Mouse (Mus musculus): ENCODE data around the gene Cgnl1. TPM values are rescaled to one million over a fixed set of nuclear protein-coding genes. Genes with fewer than 3 reads are reported as not detected.

Gene Cgnl1
- polyA plus RNA-seq (2012; rRNA removed) = 9.4 and 10.4 TPM in 2 replicates

- no peak for DNase-seq (ENCODE audit: extremely low spot score in 1 of 2, low spot score in 1 of 2)
Observed at GRCm38 (mm10) chr9:71770991-71771767, at the start of gene Cgnl1. Cgnl1 (minus strand) TSS chr9:71771602.

GRCm38 (mm10) chr9:71818453-71818852 lies 47.1 kb upstream of the Cgnl1 start:
- DNase-seq (ENCODE audit: extremely low spot score in 1 of 2, low spot score in 1 of 2) = peak; percentile 61 to 73

DNA sequence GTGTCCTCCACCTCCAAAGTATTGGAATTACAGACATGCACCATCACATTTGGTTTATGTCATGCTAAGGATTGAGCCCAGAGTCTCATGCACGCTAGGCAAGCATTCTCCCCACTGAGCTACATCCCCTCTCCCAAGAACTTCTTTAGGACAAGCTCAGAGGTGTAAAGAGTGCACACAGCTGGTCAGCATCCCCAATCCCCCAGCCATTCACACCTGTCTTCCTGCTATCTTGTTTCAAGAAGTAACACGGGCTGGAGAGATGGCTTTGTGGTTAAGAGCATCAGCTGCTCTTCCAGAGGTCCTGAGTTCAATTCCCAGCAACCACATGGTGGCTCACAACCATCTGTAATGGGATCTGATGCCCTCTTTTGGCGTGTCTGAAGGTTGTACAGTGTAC lies 44.7 kb upstream of the Cgnl1 start:
- DNase-seq (ENCODE audit: extremely low spot score in 1 of 2, low spot score in 1 of 2) = no peak

GRCm38 (mm10) chr9:71813565-71813964 lies 42.2 kb upstream of the Cgnl1 start:
- DNase-seq (ENCODE audit: extremely low spot score in 1 of 2, low spot score in 1 of 2) = no peak

GRCm38 (mm10) chr9:71812914-71813313 lies 41.5 kb upstream of the Cgnl1 start:
- DNase-seq (ENCODE audit: extremely low spot score in 1 of 2, low spot score in 1 of 2) = no peak

- DNase-seq (ENCODE audit: extremely low spot score in 1 of 2, low spot score in 1 of 2) = no peak
Observed at GRCm38 (mm10) chr9:71812402-71812801, 41.0 kb upstream of the Cgnl1 start.

DNA sequence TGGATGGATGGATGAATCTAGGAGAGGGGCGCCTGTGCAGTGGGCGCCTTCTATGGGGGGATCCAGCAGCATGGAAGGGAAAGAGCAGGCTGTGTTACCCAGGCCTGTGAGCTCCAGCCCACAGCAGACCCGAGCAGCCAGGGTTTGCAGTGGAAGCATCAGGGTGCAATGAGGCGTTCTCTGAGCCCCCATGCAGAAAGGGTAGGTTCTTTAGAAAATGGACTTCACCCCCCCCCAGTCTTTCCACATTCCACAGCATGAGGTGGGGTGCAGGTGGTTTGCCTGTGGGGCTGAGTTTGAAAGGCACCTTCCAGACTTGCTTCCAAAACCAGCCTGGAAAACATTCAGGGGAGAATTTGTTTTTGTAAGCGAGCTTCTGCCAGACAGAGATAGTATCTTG lies 40.0 kb upstream of the Cgnl1 start:
- no peak for DNase-seq (ENCODE audit: extremely low spot score in 1 of 2, low spot score in 1 of 2)

DNA sequence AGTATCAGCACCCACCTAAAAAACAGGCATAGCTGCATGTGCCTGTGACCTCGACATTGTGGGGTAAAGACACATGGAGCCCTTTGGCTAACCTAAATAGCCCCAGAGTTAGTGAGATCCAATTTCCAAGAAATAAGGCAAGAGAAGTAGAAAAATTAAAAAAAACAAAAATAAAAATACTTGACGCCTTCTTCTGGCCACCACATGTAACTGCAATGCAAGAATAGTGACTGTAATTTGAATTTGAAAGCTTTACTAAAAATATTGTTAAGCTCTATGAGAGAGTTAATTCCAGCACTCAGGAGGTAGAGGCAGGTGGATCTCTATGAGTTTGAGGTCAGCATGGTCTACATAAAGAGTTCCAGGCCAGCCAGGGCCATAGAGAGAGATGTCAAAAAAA lies 39.3 kb upstream of the Cgnl1 start:
- no peak for DNase-seq (ENCODE audit: extremely low spot score in 1 of 2, low spot score in 1 of 2)

GRCm38 (mm10) chr9:71808640-71809254 lies 37.3 kb upstream of the Cgnl1 start:
- peak in 1 of 2 experiments; percentile 35 for DNase-seq (ENCODE audit: extremely low spot score in 1 of 2, low spot score in 1 of 2)

DNA sequence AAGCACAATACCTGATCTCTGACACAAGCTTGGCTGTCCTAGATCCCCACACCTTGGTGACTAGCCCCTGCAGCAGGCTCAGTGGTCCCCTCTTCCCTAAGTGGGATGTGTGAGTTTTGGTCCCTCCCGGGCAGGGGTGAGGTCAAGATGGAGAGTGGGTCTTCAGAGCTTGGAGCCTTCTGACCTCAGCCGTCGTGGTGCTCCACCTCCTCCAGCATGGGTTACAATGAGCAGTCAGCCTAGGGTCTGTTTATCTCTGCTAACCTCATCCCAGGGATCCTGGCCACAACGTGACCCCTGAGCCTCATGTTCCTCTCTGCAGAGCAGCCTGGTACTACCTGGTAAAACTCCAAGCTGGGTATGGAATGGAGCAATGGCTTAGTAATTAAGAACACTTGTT lies 36.4 kb upstream of the Cgnl1 start:
- DNase-seq (ENCODE audit: extremely low spot score in 1 of 2, low spot score in 1 of 2) = no peak

GRCm38 (mm10) chr9:71806422-71806805 lies 35.0 kb upstream of the Cgnl1 start:
- DNase-seq (ENCODE audit: extremely low spot score in 1 of 2, low spot score in 1 of 2) = peak; percentile 38 to 87

GRCm38 (mm10) chr9:71805646-71806421 lies 34.4 kb upstream of the Cgnl1 start:
- DNase-seq (ENCODE audit: extremely low spot score in 1 of 2, low spot score in 1 of 2) = no peak

GRCm38 (mm10) chr9:71804116-71804515 lies 32.7 kb upstream of the Cgnl1 start:
- no peak for DNase-seq (ENCODE audit: extremely low spot score in 1 of 2, low spot score in 1 of 2)

- no peak for DNase-seq (ENCODE audit: extremely low spot score in 1 of 2, low spot score in 1 of 2)
Observed at GRCm38 (mm10) chr9:71803281-71803680, 31.9 kb upstream of the Cgnl1 start.

- DNase-seq (ENCODE audit: extremely low spot score in 1 of 2, low spot score in 1 of 2) = no peak
Observed at GRCm38 (mm10) chr9:71799598-71799997, 28.2 kb upstream of the Cgnl1 start.

- no peak for DNase-seq (ENCODE audit: extremely low spot score in 1 of 2, low spot score in 1 of 2)
Observed at GRCm38 (mm10) chr9:71798176-71798575, 26.8 kb upstream of the Cgnl1 start.

DNA sequence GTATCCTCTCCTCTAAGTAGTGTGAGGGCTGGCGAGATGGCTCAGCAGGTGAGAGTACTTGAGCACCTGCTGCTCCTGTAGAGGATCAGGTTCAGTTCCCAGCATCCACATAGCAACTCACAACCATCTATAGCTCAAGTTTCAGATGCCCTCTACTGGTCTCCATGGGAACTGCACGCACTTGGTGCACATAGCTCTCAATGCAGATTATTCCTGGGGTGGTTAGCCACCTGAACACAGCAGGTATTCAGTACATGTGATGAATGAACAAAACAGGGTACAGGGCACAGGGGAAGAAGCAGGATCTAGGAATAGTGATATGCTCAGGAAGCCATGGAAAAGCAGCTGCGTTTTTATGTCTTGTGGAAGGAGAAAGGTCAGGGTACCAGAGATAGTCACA lies 6.0 kb upstream of the Cgnl1 start:
- no peak for DNase-seq (ENCODE audit: extremely low spot score in 1 of 2, low spot score in 1 of 2)

- no peak for DNase-seq (ENCODE audit: extremely low spot score in 1 of 2, low spot score in 1 of 2)
Observed at GRCm38 (mm10) chr9:71776337-71776736, 4.9 kb upstream of the Cgnl1 start.

- no peak for DNase-seq (ENCODE audit: extremely low spot score in 1 of 2, low spot score in 1 of 2)
Observed at GRCm38 (mm10) chr9:71773563-71773962, 2.2 kb upstream of the Cgnl1 start.

DNA sequence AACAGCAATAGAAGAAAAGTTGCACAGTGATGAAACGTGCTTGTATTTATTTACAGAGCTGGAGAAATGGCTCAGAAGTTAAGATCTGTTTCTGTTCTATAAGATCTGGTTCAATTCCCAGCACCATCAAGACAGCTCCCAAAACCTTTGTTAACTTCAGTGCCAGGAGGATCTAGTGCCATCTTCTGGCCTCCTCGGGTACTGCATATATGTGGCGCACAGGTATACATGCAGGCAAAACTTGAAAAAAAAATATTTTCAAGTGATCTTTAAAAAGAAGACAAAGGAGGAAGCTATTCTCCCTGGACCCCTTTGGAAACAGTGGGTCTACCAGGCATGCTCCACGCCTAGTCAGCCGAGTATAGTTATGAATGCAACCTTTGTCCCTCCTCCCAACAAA lies 936 bp upstream of the Cgnl1 start:
- DNase-seq (ENCODE audit: extremely low spot score in 1 of 2, low spot score in 1 of 2) = peak in 1 of 2 experiments; percentile 24

- DNase-seq (ENCODE audit: extremely low spot score in 1 of 2, low spot score in 1 of 2) = no peak
Observed at GRCm38 (mm10) chr9:71770484-71770883, 918 bp downstream of the Cgnl1 start.
